Comparison of ENCODE assay signal across 8 mouse cellular contexts in genomic region chrX:13346696-13347026, GRCm38 (mm10).
DNase-seq lines count a peak whose midpoint lies in the region; ATAC-seq and TF ChIP-seq lines count a peak whose summit lies in the region.

No protein-coding gene starts in this region.

- DNase-seq in heart, adult 9 months (ENCODE audit: low spot score in 2 of 2): no peak
- DNase-seq in CD8-positive naive resting alpha-beta T cell, adult 2 months (ENCODE audit: low read depth in 2 of 2, low spot score in 2 of 2): peak; percentile 3 to 44
- no peak for DNase-seq in embryonic facial prominence, embryonic 10.5 days (ENCODE audit: low spot score)
- DNase-seq in hindbrain, postnatal 0 days (ENCODE audit: low spot score): no peak
- DNase-seq in layer of hippocampus, adult 9-10 months (ENCODE audit: low spot score): no peak

- 8% methylated on average over 5 of the region's 5 CpGs for WGBS in heart, embryonic 11.5 days (ENCODE audit: insufficient replicate concordance)
- WGBS in embryonic facial prominence, embryonic 10.5 days: 10% methylated on average over 5 of the region's 5 CpGs
- 17% methylated on average over 5 of the region's 5 CpGs for WGBS in hindbrain, postnatal 0 days
- WGBS in liver, embryonic 15.5 days (ENCODE audit: insufficient replicate concordance): 4% methylated on average over 5 of the region's 5 CpGs
- whole genome bisulfite sequencing in neural tube, embryonic 14.5 days: 4% methylated on average over 5 of the region's 5 CpGs

- peak overlapping the region; percentile 85 for H3K27ac ChIP-seq in heart, embryonic 11.5 days (ENCODE audit: low read depth, low read length)
- peak overlapping the region; percentile 92 for H3K27ac ChIP-seq in embryonic facial prominence, embryonic 10.5 days (replicated peaks)
- H3K27ac ChIP-seq in hindbrain, postnatal 0 days: peak overlapping the region; percentile 86
- H3K27ac ChIP-seq in liver, embryonic 15.5 days (replicated peaks): peak overlapping the region; percentile 51
- peak overlapping the region; percentile 95 for H3K27ac ChIP-seq in neural tube, embryonic 14.5 days (ENCODE audit: low read depth, low read length)

- H3K36me3 ChIP-seq in heart, embryonic 11.5 days (ENCODE audit: control insufficient read depth, insufficient read depth, low read length): no peaks in the 10 kb centered on the region
- H3K36me3 ChIP-seq in embryonic facial prominence, embryonic 10.5 days (replicated peaks): no peaks in the 10 kb centered on the region
- no peaks in the 10 kb centered on the region for H3K36me3 ChIP-seq in hindbrain, postnatal 0 days (ENCODE audit: insufficient read depth, low read length)
- no peaks in the 10 kb centered on the region for H3K36me3 ChIP-seq in liver, embryonic 15.5 days (replicated peaks)
- no peaks in the 10 kb centered on the region for H3K36me3 ChIP-seq in neural tube, embryonic 14.5 days (ENCODE audit: control insufficient read depth, insufficient read depth, low read length)

- H3K9me3 ChIP-seq in heart, embryonic 11.5 days (replicated peaks; ENCODE audit: control insufficient read depth, low read length): no peaks in the 10 kb centered on the region; the same call in 1 of the 2 replicates
- no peaks in the 10 kb centered on the region for H3K9me3 ChIP-seq in embryonic facial prominence, embryonic 10.5 days
- H3K9me3 ChIP-seq in hindbrain, postnatal 0 days (ENCODE audit: low read length): no peaks in the 10 kb centered on the region
- no peaks in the 10 kb centered on the region for H3K9me3 ChIP-seq in liver, embryonic 15.5 days (replicated peaks)
- H3K9me3 ChIP-seq in neural tube, embryonic 14.5 days (ENCODE audit: control insufficient read depth, low read length): no peaks in the 10 kb centered on the region

- peak overlapping the region; percentile 38 for H3K4me3 ChIP-seq in heart, embryonic 11.5 days (ENCODE audit: low read depth, low read length)
- H3K4me3 ChIP-seq in embryonic facial prominence, embryonic 10.5 days: peak overlapping the region; percentile 53
- peak overlapping the region; percentile 33 for H3K4me3 ChIP-seq in hindbrain, postnatal 0 days (ENCODE audit: low read length)
- peak overlapping the region; percentile 47 for H3K4me3 ChIP-seq in liver, embryonic 15.5 days (replicated peaks)
- peak overlapping the region; percentile 29; the same call in 1 of the 2 replicates for H3K4me3 ChIP-seq in neural tube, embryonic 14.5 days (ENCODE audit: low read depth, low read length)

- no peak for TF ChIP-seq CTCF in hindbrain, postnatal 0 days (IDR thresholded peaks at IDR 0.05; ENCODE audit: low read depth)

- peak overlapping the region; percentile 66 for H3K4me2 ChIP-seq in heart, embryonic 11.5 days
- H3K4me2 ChIP-seq in hindbrain, postnatal 0 days (ENCODE audit: low read depth, low read length): peak overlapping the region; percentile 60
- peak overlapping the region; percentile 63 for H3K4me2 ChIP-seq in liver, embryonic 15.5 days
- peak overlapping the region; percentile 55 for H3K4me2 ChIP-seq in neural tube, embryonic 14.5 days (ENCODE audit: low read depth, low read length)

- no peak for ATAC-seq in heart, embryonic 11.5 days (replicated peaks; ENCODE audit: insufficient number of reproducible peaks, low FRiP score, low TSS enrichment)
- ATAC-seq in hindbrain, postnatal 0 days: no peak
- no peak for ATAC-seq in liver, embryonic 15.5 days (ENCODE audit: insufficient read depth)
- no peak; the same call in 1 of the 2 replicates for ATAC-seq in neural tube, embryonic 14.5 days (ENCODE audit: low read depth)

- H3K4me1 ChIP-seq in heart, embryonic 11.5 days (ENCODE audit: control insufficient read depth, insufficient read depth, low read length): no peaks in the 10 kb centered on the region; the same call in 1 of the 2 replicates
- H3K4me1 ChIP-seq in embryonic facial prominence, embryonic 10.5 days: peaks cover 36% of the 10 kb centered on the region
- peaks cover 5% of the 10 kb centered on the region; the same call in 1 of the 2 replicates for H3K4me1 ChIP-seq in hindbrain, postnatal 0 days (ENCODE audit: insufficient read depth, low read length)
- no peaks in the 10 kb centered on the region for H3K4me1 ChIP-seq in liver, embryonic 15.5 days (replicated peaks)
- peaks cover 11% of the 10 kb centered on the region; the same call in 1 of the 2 replicates for H3K4me1 ChIP-seq in neural tube, embryonic 14.5 days (ENCODE audit: control insufficient read depth, insufficient read depth, low read length)

- H3K9ac ChIP-seq in heart, embryonic 11.5 days (ENCODE audit: low read depth, low read length): peak overlapping the region; percentile 52; the same call in 1 of the 2 replicates
- H3K9ac ChIP-seq in hindbrain, postnatal 0 days (replicated peaks; ENCODE audit: low read length): peak overlapping the region; percentile 44; the same call in 1 of the 2 replicates
- no peak overlapping the region for H3K9ac ChIP-seq in liver, embryonic 15.5 days
- peak overlapping the region; percentile 39 for H3K9ac ChIP-seq in neural tube, embryonic 14.5 days (replicated peaks; ENCODE audit: low read depth, low read length)

- peaks cover 32% of the 10 kb centered on the region for H3K27me3 ChIP-seq in heart, embryonic 11.5 days (ENCODE audit: control insufficient read depth, insufficient read depth, low read length)
- H3K27me3 ChIP-seq in embryonic facial prominence, embryonic 10.5 days (replicated peaks; ENCODE audit: low read depth, poor library complexity, severe bottlenecking): peaks cover 82% of the 10 kb centered on the region
- no peaks in the 10 kb centered on the region; the same call in 1 of the 2 replicates for H3K27me3 ChIP-seq in hindbrain, postnatal 0 days (ENCODE audit: insufficient read depth, low read length)
- peaks cover 26% of the 10 kb centered on the region for H3K27me3 ChIP-seq in liver, embryonic 15.5 days
- no peaks in the 10 kb centered on the region for H3K27me3 ChIP-seq in neural tube, embryonic 14.5 days (ENCODE audit: control insufficient read depth, insufficient read depth, low read length)

Comparison
In these comparisons a context has a peak if more than half of its experiments do, and no peak if none do; other contexts are left out.
1. DNase-seq: peak in CD8-positive naive resting alpha-beta T cell, adult 2 months (2 of 2); none in heart, adult 9 months (0 of 2), embryonic facial prominence, embryonic 10.5 days (single experiment), hindbrain, postnatal 0 days (single experiment) and layer of hippocampus, adult 9-10 months (single experiment).
2. Peak in every context shown above with its lines, with median percentiles within 50 percentile points of each other: H3K27ac ChIP-seq, H3K4me2 ChIP-seq and H3K4me3 ChIP-seq.